Mouse (Mus musculus): ENCODE results near the gene Map2k3.

DNA sequence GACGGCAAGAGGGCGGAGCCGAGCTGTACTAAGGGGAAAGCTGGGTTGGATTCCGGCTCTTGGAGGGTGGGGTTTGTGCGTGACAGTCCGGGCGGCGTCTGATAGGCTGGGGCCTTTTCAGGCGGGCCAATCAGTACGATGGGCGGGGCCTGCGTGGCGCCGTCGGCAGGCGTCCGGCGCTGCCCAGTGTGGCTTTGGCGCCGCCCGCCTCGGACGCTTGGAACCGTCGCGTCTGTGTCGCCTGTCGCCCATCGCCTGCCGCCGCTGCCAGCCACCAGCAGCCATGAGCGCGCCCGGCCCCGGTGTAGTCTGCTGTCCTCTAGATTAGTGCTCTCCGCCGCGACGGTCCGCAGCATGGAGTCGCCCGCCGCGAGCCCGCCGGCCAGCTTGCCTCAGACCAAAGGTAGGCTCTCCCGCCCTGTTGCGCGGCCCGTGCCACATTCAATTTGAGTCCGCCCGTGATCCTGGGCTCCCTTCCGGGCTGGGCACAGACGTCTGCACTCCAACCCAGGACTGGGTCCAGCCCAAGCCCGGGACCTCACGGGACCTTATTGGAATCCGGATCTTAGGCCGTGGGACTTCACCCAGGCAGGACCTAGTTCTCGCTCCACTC lies at the start of gene Map2k3:
- no peak for TF ChIP-seq MYOD1 (IDR thresholded peaks at IDR 0.05; ENCODE audit: control insufficient read depth, insufficient read length, low read depth)
- TF ChIP-seq CTCF (IDR thresholded peaks at IDR 0.05; ENCODE audit: control insufficient read depth, insufficient read depth, insufficient read length), result no peak
- no peak for TF ChIP-seq USF1 (IDR thresholded peaks at IDR 0.05; ENCODE audit: low read depth)
